20 mouse cellular contexts compared by ENCODE assay signal in genomic region chr3:137897685-137898084, GRCm38 (mm10). TPM values are rescaled to one million over a fixed set of nuclear protein-coding genes. Genes with fewer than 3 reads are reported as not detected.
DNase-seq lines count a peak whose midpoint lies in the region; ATAC-seq and TF ChIP-seq lines count a peak whose summit lies in the region.
"Had no signal": no experiment of that assay in that cellular context is flagged by ENCODE, and none has a peak within 500 bp of the region (broad histone marks: within the 10 kb centered on the region; RNA-seq: fewer than 3 reads in every experiment).

No protein-coding gene starts in this region.

- peak; percentile 67 for DNase-seq in MEL (ENCODE audit: low read depth, low spot score)
- no peak for DNase-seq in heart, postnatal 36 days
- DNase-seq in spleen, adult 12 weeks (ENCODE audit: low spot score), result no peak
- no peak for DNase-seq in heart, adult 11 months
- DNase-seq in B cell, adult 2 months, result no peak
- DNase-seq: adrenal gland, adult 8-10 months; adrenal gland, postnatal 14 days; adrenal gland, postnatal 36 days; cerebellum, adult 11-12 months; cerebellum, adult 2 months; cerebellum, adult 9-10 months; cerebellum, postnatal 10 days; cerebellum, postnatal 36 days; forebrain, postnatal 0 days had no signal

- peak overlapping the region; percentile 53 for H3K27ac ChIP-seq in MEL (ENCODE audit: control insufficient read depth, low read depth, low read length)
- H3K27ac ChIP-seq: embryonic facial prominence, embryonic 10.5 days; embryonic facial prominence, embryonic 12.5 days; forebrain, embryonic 13.5 days; forebrain, embryonic 15.5 days had no signal

- intact Hi-C loops in heart, postnatal 36 days (cut with DNase I), result loop anchor here (10.0 kb wide), 1 partner anchor 123 kb away; no protein-coding TSS in a partner anchor

- peak; percentile 60 for ATAC-seq in common myeloid progenitor, adult 5-6 weeks (replicated peaks; ENCODE audit: low read depth, poor library complexity, severe bottlenecking)
- ATAC-seq in megakaryocyte, adult 5-6 weeks (ENCODE audit: poor library complexity, severe bottlenecking), result peak; percentile 52
- ATAC-seq: forebrain, embryonic 13.5 days; forebrain, embryonic 15.5 days; forebrain, postnatal 0 days had no signal

- H3K9me3 ChIP-seq in MEL (replicated peaks; ENCODE audit: insufficient read depth, low read length), result no peaks in the 10 kb centered on the region
- H3K9me3 ChIP-seq: embryonic facial prominence, embryonic 10.5 days; embryonic facial prominence, embryonic 12.5 days; forebrain, embryonic 15.5 days had no signal

- peak; percentile 18 to 46; a peak in 1 of 4 replicates for TF ChIP-seq EP300 in MEL (IDR thresholded peaks at IDR 0.05; ENCODE audit: low read depth in 1 of 2, low read length in 2 of 2)

- peaks cover 4 to 23% of the 10 kb centered on the region in 2 experiments for H3K4me1 ChIP-seq in MEL (ENCODE audit: control insufficient read depth in 1 of 2, insufficient read depth in 2 of 2, low read length in 2 of 2)
- H3K4me1 ChIP-seq: embryonic facial prominence, embryonic 10.5 days; embryonic facial prominence, embryonic 12.5 days; forebrain, embryonic 15.5 days had no signal

- no peak for TF ChIP-seq POLR2A in MEL (IDR thresholded peaks at IDR 0.05; ENCODE audit: control insufficient read depth in 1 of 2, insufficient read depth in 1 of 2, low read depth in 1 of 2, low read length in 2 of 2, poor library complexity in 1 of 2)

- no peak overlapping the region for H3K4me3 ChIP-seq in MEL (ENCODE audit: control insufficient read depth in 1 of 2, insufficient read depth in 1 of 2, low read depth in 2 of 2, low read length in 2 of 2)
- H3K4me3 ChIP-seq: embryonic facial prominence, embryonic 10.5 days; embryonic facial prominence, embryonic 12.5 days; forebrain, embryonic 13.5 days; forebrain, embryonic 15.5 days had no signal

- H3K36me3 ChIP-seq in MEL (ENCODE audit: control insufficient read depth in 1 of 2, insufficient read depth in 2 of 2, low read length in 2 of 2), result peaks cover 0 to 11% of the 10 kb centered on the region in 2 experiments; a peak in 3 of 4 replicates

- TF ChIP-seq RAD21 in MEL (IDR thresholded peaks at IDR 0.05; ENCODE audit: low read depth, low read length), result no peak

- no peak overlapping the region for H3K9ac ChIP-seq in MEL (ENCODE audit: control insufficient read depth, low read depth, low read length, poor library complexity, severe bottlenecking)
- H3K9ac ChIP-seq: embryonic facial prominence, embryonic 12.5 days; forebrain, embryonic 13.5 days; forebrain, embryonic 15.5 days; forebrain, postnatal 0 days had no signal

- no peak for TF ChIP-seq CTCF in MEL (IDR thresholded peaks at IDR 0.05 in 2 of 3, conservative IDR thresholded peaks at IDR 0.05 in 1 of 3; ENCODE audit: control insufficient read depth in 1 of 3, insufficient read depth in 1 of 3, low read depth in 2 of 3, low read length in 3 of 3, poor library complexity in 1 of 3, severe bottlenecking in 1 of 3)

- no peaks in the 10 kb centered on the region for H3K27me3 ChIP-seq in MEL (ENCODE audit: control insufficient read depth in 1 of 2, insufficient read depth in 2 of 2, low read length in 2 of 2)
- H3K27me3 ChIP-seq: embryonic facial prominence, embryonic 12.5 days; forebrain, embryonic 13.5 days; forebrain, embryonic 15.5 days had no signal

- H3K79me2 ChIP-seq in MEL (ENCODE audit: control insufficient read depth, insufficient read depth, low read length, poor library complexity), result no peaks in the 10 kb centered on the region

TF ChIP-seq in MEL, 35 proteins besides CTCF, POLR2A, EP300 and RAD21:
- no peak for TF ChIP-seq MAZ (IDR thresholded peaks at IDR 0.05; ENCODE audit: low read depth, low read length)
- no peak for TF ChIP-seq NRF1 (IDR thresholded peaks at IDR 0.05; ENCODE audit: insufficient read depth, low read depth, low read length, poor library complexity, severe bottlenecking)
- TF ChIP-seq ZKSCAN1 (IDR thresholded peaks at IDR 0.05; ENCODE audit: low read depth, low read length), result no peak
- TF ChIP-seq TCF12 (IDR thresholded peaks at IDR 0.05; ENCODE audit: low read depth, low read length), result no peak
- TF ChIP-seq ZNF384 (IDR thresholded peaks at IDR 0.05; ENCODE audit: low read depth, low read length), result no peak
- no peak for TF ChIP-seq ZC3H11A (IDR thresholded peaks at IDR 0.05; ENCODE audit: low read depth, low read length)
- no peak for TF ChIP-seq KAT2A (conservative IDR thresholded peaks at IDR 0.05; ENCODE audit: low read depth, low read length)
- no peak for TF ChIP-seq MYC (IDR thresholded peaks at IDR 0.05; ENCODE audit: low read depth, low read length)
- TF ChIP-seq SIN3A (IDR thresholded peaks at IDR 0.05; ENCODE audit: low read length), result peak; percentile 54
- no peak for TF ChIP-seq JUND (IDR thresholded peaks at IDR 0.05; ENCODE audit: low read depth, low read length)
- TF ChIP-seq GATA1 (IDR thresholded peaks at IDR 0.05; ENCODE audit: low read depth, low read length), result peak; percentile 83
- TF ChIP-seq ELF1 (IDR thresholded peaks at IDR 0.05; ENCODE audit: low read depth, low read length), result 0 out of 2 replicates have a peak, but pooled peaks have one; percentile 6
- TF ChIP-seq ETS1 (IDR thresholded peaks at IDR 0.05; ENCODE audit: low read depth, low read length), result peak; percentile 62
- TF ChIP-seq MXI1 (IDR thresholded peaks at IDR 0.05; ENCODE audit: low read depth, low read length), result peak; percentile 67; the same call in 1 of the 2 replicates
- no peak for TF ChIP-seq CHD2 (IDR thresholded peaks at IDR 0.05; ENCODE audit: low read length)

RNA-seq across cellular contexts. Expression of gene Lamtor3, which starts 20.6 kb away (rescaled TPM):
- 73.3 and 77.5 TPM in 2 replicates for total RNA-seq in MEL (2012; rRNA removed)
- 10 to 100 TPM in 1 of 2 experiments, not detected in 1; 88.3 TPM for polyA plus RNA-seq in MEL (2012; ENCODE audit: insufficient read depth in 1 of 2, insufficient read length in 2 of 2, low read depth in 1 of 2, low replicate concordance in 2 of 2, missing spikeins in 1 of 2)
- total RNA-seq in common myeloid progenitor, adult 5-6 weeks (2017), result 56.7 and 70.8 TPM in 2 replicates
- total RNA-seq in megakaryocyte, adult 5-6 weeks (2015), result 107 and 129 TPM in 2 replicates
- total RNA-seq in megakaryocyte, adult 5-6 weeks (2017), result 102 and 112 TPM in 2 replicates
- total RNA-seq in heart, postnatal 36 days (2021), result 10 to 100 TPM; 91.1 to 93.8 TPM

RNA-seq across cellular contexts. Expression of gene Dnajb14, which starts 30.2 kb away (rescaled TPM):
- 4.2 and 4.4 TPM in 2 replicates for total RNA-seq in MEL (2012; rRNA removed)
- polyA plus RNA-seq in MEL (2012; ENCODE audit: insufficient read depth in 1 of 2, insufficient read length in 2 of 2, low read depth in 1 of 2, low replicate concordance in 2 of 2, missing spikeins in 1 of 2), result 1 to 10 TPM in 1 of 2 experiments, not detected in 1; 6.1 TPM
- 7.4 and 8.5 TPM in 2 replicates for total RNA-seq in common myeloid progenitor, adult 5-6 weeks (2017)
- 32.0 and 33.3 TPM in 2 replicates for total RNA-seq in megakaryocyte, adult 5-6 weeks (2015)
- 26.9 and 32.6 TPM in 2 replicates for total RNA-seq in megakaryocyte, adult 5-6 weeks (2017)
- 1 to 10 TPM; 8.4 to 8.8 TPM for total RNA-seq in heart, postnatal 36 days (2021)

RNA-seq across cellular contexts. Expression of gene H2afz, which starts 33.4 kb away (rescaled TPM):
- 1,732 and 2,078 TPM in 2 replicates for total RNA-seq in MEL (2012; rRNA removed)
- 1,000 to 10,000 TPM; 1,006 to 3,472 TPM for polyA plus RNA-seq in MEL (2012; ENCODE audit: insufficient read depth in 1 of 2, insufficient read length in 2 of 2, low read depth in 1 of 2, low replicate concordance in 2 of 2, missing spikeins in 1 of 2)
- 741 and 1,055 TPM in 2 replicates for total RNA-seq in common myeloid progenitor, adult 5-6 weeks (2017)
- 1,652 and 1,948 TPM in 2 replicates for total RNA-seq in megakaryocyte, adult 5-6 weeks (2015)
- total RNA-seq in megakaryocyte, adult 5-6 weeks (2017), result 1,300 and 1,333 TPM in 2 replicates
- total RNA-seq in heart, postnatal 36 days (2021), result 10 to 100 TPM; 60.4 to 61.0 TPM

Comparison
In these comparisons a context has a peak if more than half of its experiments do, and no peak if none do; other contexts are left out.
1. RNA of gene H2afz, which starts 33.4 kb away (total RNA-seq): 1,300 to 1,948 TPM in megakaryocyte, adult 5-6 weeks, 1,732 to 2,078 TPM in MEL and 741 to 1,055 TPM in common myeloid progenitor, adult 5-6 weeks; 60.4 to 61.0 TPM in heart, postnatal 36 days; every median in the first group is over 10 times any median in the second.